Mouse (Mus musculus) naive thymus-derived CD4-positive, alpha-beta T cell, adult 2 months (primary cell): ENCODE measurements around the gene Tacr2.

Source experiments
- DNase-seq: peaks from one replicate; pipeline ENCODE4 v3.0.0-alpha.2; 2011; ENCODE audit warnings: low read depth

Gene Tacr2

DNA sequence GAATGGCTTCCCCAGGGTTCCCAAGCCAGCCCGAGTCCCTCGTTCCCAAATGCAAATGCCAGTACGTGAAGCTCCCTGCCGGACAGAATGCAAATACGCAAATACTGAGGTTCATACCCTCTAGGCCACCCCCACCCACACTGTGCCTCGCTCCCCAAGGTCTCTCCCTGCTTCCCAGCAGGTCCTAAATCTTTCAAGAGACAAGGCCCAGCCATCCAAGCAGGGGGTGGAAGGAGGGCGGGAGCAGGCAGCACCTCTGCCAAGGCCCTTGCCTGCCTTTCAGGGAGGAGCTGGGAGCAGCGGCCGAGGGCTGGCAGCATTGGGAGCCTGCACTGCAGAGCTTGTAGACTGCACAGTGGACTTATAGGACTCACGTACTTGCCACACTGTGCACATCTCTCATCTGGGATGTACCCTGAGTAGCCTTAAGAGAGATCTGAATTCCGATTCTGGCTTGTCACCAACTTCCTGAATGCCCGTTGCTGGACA lies at the start of gene Tacr2:
Gene Tacr2, plus strand, starts transcription at position 439 of the 489 bp plus-strand sequence.
- DNase-seq = no peak

- no peak for DNase-seq
Measured at GRCm38 (mm10) chr10:62202574-62202973, 49.7 kb upstream of the Tacr2 start.

GRCm38 (mm10) chr10:62208241-62208896 lies 43.9 kb upstream of the Tacr2 start:
- no peak for DNase-seq

GRCm38 (mm10) chr10:62211310-62211709 lies 40.9 kb upstream of the Tacr2 start:
- DNase-seq = no peak

DNA sequence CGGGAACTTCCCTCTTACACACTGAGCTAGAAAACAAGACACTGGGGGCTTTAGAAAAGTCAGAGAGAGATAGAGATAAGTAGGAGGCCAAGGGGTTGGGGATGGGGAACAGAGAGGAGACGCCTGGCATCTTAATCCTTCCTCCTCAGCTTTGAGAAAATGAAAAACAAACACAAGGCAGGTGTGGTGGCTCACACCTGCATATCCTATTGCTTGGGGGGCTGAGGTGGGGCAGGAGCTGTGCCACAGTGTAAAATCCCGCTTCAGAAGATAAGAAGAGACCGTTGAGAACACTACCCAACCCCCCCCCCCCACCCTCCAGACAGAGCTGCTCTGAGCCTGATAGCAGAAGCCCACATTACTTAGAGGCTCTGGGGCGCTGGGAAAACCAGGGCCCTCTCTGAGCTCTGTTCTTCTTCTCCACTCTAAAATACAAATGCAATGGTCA lies 37.0 kb upstream of the Tacr2 start:
- DNase-seq = no peak

GRCm38 (mm10) chr10:62215633-62216032 lies 36.6 kb upstream of the Tacr2 start:
- DNase-seq = no peak

GRCm38 (mm10) chr10:62216595-62216994 lies 35.6 kb upstream of the Tacr2 start:
- no peak for DNase-seq

DNA sequence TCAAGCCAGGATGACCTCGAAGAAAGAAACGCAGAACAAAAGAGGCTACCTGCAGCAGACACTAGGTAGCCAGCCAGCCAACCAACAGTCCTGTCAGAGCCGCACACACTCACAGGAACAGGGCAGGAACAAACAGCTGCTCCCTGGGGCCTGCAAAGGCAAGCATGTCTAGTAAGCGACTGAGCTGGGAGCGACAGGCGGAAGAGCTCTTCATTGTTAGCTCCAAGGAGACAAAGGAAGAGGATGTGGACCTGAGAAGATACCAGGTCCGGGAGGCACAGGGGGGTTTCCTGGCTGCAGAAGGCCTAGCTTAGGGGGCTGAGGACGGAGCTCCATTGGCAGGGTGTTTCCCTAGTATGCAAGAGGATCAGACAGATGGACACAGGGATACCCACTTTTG lies 35.0 kb upstream of the Tacr2 start:
- no peak for DNase-seq

GRCm38 (mm10) chr10:62218044-62218788 lies 34.0 kb upstream of the Tacr2 start:
- DNase-seq = no peak

DNA sequence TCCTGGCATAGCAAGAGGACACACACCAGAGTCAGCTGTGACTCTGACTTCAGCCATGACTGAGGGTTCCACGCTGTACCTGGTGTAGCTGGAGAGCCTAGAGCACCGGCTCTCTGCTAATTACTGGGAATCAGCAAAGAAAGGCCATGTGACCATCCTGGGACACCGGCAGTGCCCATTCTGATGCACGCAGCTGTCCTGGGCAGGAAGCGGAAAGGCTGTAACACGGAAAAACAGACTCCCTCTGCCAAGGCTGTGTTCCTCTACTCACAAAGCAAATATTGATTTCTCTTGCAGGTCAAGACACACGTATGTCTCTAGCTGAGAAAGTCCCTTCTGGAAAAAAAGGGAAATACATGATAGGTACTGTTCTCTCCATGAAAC lies 33.5 kb upstream of the Tacr2 start:
- DNase-seq = no peak

GRCm38 (mm10) chr10:62220732-62221514 lies 31.3 kb upstream of the Tacr2 start:
- DNase-seq = no peak

DNA sequence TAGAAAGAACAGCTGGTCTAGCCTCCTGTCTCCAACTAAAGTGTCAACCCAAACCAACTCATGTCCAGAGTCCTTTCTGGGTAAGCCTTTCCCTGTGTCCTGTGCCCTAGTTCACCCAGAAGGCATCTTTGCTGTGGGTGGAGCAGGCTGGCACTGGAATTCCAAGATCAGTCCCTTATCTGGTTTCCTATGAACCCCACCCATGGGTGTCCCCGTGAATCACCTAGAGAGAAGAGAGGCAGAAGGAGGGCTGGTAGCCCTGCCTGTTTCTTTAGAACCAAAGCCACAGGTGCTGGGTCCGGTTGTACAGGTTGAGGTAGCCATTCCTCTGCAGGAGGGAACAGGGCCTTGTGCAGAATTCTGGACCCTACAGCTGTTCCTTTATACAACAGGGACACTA lies 30.6 kb upstream of the Tacr2 start:
- DNase-seq = no peak

- no peak for DNase-seq
Measured at GRCm38 (mm10) chr10:62222777-62223176, 29.5 kb upstream of the Tacr2 start.

GRCm38 (mm10) chr10:62224231-62224630 lies 28.0 kb upstream of the Tacr2 start:
- DNase-seq = no peak

DNA sequence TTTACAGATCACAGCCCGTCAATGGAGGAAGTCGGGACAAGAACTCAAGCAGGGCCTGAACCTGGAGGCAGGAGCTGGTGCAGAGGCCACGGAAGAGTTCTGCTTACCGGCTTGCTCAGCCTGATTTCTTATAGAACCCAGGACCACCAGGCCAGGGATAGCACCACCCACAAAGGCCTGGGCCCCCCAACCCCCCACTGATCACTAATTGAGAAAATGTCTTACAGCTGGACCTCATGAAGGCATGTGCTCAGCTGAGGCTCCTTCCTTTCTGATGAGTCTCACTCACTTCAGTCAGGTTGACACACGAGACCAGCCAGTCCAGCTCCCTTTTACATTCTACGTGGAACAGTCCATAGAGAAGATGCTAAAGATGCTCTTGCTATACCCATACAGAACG lies 26.4 kb upstream of the Tacr2 start:
- no peak for DNase-seq

DNA sequence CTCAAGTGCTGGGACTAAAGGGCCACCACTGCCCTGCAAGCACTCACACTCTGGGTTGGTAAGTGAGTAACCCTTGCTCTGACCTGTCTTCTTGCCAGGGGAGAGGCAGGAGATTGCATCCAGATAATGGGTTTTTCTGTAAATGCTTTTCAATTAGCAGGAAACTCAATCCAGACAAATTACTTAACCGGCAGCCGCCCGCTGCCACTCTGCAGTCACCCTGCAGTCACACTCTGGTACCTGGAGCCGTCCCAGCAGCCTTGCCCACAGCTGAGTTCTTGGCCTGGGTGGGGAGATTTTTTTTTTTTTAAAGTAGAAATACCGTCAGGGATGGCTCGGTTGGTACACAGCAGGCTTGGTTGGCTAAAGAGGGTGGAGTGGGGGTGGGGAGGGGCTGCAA lies 24.1 kb upstream of the Tacr2 start:
- no peak for DNase-seq

DNA sequence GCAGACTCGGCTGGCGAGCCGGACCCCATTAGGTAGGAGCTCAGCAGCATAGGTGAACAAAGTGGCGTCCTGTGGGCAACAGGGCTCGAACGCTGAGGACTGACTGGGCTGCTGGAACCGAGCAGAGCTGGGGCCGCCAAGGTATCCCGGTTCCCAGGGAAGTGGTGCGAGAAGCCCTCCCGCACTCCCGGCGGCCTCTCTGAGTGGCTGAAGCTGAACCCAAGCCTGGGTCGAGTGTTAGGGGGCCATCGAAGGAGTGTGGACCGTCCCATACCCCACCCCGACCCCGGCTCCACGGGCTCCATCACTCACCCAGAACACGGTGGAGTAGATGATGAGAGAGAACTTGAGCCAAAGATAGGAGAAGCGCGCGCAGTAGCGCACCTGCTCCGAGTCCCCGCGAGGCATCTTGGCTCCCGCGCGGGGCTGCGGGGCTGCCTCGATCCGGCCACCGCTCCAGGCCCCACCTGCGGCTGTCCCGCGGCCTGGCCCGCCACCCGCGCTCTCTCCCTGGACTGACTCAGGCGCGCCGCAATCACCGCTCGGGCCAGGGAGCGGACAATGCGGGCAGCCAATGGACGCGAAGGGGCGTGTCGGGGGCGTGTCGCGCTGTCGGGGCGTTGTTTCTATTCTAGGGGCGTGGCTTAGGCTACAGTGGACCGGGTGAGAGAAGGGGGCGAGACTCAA lies 21.4 kb upstream of the Tacr2 start, which contains the start of gene Tspan15:
Gene Tspan15, minus strand, starts transcription at position 544 of the 687 bp plus-strand sequence.
- DNase-seq = peak; percentile 6

- no peak for DNase-seq
Measured at GRCm38 (mm10) chr10:62231395-62231732, 20.9 kb upstream of the Tacr2 start.

GRCm38 (mm10) chr10:62231811-62232210 lies 20.4 kb upstream of the Tacr2 start:
- no peak for DNase-seq

DNA sequence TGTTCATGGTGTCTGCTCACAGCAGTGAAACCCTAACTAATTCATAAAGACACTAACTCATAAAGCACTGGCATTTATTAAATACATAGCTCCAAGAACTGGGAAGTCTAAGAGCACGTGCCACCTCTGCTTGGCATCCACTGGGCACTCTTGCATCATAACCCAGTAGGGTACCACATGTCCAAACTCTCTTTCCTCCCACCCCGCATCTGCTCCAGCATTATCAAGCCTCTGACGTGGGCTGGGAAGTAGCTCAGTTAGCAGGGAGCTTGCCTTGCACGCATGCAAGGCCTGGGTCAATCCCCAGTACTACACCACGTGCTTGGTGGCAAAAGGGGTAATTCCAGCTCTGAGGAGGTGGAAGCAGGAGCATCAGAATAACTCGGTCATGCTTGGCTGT lies 16.1 kb upstream of the Tacr2 start:
- no peak for DNase-seq

DNA sequence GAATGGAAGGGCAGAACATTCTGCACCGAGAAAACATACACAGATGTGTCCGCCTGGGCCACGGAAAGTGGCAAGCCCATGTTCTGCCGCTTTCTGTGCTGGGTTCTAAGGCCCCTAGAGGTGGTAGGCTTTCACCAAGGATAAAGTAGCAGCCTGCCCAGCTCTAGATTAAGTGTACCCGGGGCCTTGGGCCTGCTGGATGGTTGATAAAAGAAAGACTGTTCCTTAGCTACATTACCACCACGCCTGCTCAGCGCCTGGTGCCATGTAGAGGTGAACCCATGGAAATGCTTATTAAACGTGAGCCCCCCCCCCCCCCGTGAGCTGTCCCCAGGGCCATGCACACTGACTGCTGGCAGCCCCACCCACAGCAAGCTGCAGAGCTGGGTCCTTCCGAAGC lies 15.0 kb upstream of the Tacr2 start:
- no peak for DNase-seq

DNA sequence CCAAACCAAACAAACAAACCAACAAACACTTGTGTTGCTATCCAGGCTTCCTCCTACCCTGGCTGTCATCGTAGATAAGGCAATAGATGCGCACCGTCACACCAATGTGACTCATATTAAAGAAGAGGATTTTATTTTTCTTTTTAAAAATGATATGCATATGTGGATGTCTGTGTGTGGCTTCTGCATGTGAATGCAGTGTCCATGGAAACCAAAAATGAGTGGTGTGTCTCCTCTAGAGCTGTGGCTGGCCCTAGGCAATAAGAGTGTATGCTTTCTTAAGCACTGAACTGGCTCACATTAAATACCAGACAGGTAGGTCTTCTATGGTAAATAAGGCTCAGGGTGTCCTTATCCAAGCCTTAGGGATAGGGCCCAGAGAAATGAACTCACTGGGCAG lies 13.6 kb upstream of the Tacr2 start:
- no peak for DNase-seq
